Mouse (Mus musculus) lung, adult 2 months (tissue): Measurements from ENCODE around the gene Pigs. TPM values are rescaled to one million over a fixed set of nuclear protein-coding genes. Genes with fewer than 3 reads are reported as not detected.

Source experiments
- DNase-seq: peaks from one replicate; pipeline ENCODE4 v3.0.0; 2022
- H3K4me1 ChIP-seq: fragments of 200-500 bp; 2 replicates; pipeline ENCODE4 v1.6.1; 2011; ENCODE audit warnings: low read length; ENCODE audit not compliant: control insufficient read depth, insufficient read depth
- H3K4me3 ChIP-seq: fragments of 200-500 bp; replicated peaks from 2 replicates; pipeline ENCODE3; 2011; ENCODE audit warnings: low read depth, mild to moderate bottlenecking, control low read depth, low read length; ENCODE audit errors: extremely low read depth
- CTCF ChIP-seq: fragments of 200-500 bp; IDR thresholded peaks from 2 replicates; pipeline ENCODE4 v1.5.1; 2011; ENCODE audit warnings: mild to moderate bottlenecking, low read length, control low read depth; ENCODE audit not compliant: insufficient read depth
- POLR2A ChIP-seq: fragments of 200-500 bp; IDR thresholded peaks from 2 replicates; pipeline ENCODE4 v1.6.1; 2011; ENCODE audit warnings: low read depth, mild to moderate bottlenecking, control low read depth, low read length, borderline replicate concordance; ENCODE audit errors: extremely low read depth
- WGBS: fragments of 180-500 bp; shearing (Covaris S2); methylation state at CpG from one replicate; pipeline ENCODE4 v1.1.7; 2018; 5-methylcytosine and 5-hydroxymethylcytosine counted together
- polyA plus RNA-seq: library from polyadenylated mRNA; depleted of rRNA; stranded (reverse); fragments of >200 nt; gene quantifications from 2 replicates; pipeline ENCODE4 v1.2.3, GENCODE M21; 2012; rRNA removed

Pigs gene
- polyA plus RNA-seq, 1 experiment = 68.4 TPM

DNA sequence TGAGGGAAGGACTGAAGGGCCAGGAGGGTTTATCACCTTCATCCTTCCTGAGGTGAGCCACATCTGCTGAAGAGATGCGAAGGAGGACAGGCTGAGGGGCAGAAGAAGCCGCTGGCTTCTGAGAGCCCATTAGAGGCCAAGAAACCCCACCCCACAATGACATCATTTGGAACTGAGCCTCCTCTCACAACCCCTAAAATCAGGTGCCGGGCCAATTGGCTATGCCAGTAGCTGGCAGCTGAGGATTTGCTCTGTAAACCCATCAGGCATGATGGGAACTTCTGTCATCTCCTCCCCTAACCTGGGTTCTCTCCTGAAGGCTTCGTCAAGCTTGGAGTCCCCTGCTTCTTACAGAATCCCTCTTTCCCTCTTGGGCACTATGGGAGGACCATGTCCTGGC is 52.1 kb downstream of the Pigs start:
- DNase-seq = no peak
- Histone ChIP-seq H3K4me1 (no peaks in the 10 kb centered on the region), H3K4me3 (no peak overlapping the region)
- TF ChIP-seq POLR2A (no peak), CTCF (no peak)
- 64% methylated on average over 4 of the region's 4 CpGs for WGBS

DNA sequence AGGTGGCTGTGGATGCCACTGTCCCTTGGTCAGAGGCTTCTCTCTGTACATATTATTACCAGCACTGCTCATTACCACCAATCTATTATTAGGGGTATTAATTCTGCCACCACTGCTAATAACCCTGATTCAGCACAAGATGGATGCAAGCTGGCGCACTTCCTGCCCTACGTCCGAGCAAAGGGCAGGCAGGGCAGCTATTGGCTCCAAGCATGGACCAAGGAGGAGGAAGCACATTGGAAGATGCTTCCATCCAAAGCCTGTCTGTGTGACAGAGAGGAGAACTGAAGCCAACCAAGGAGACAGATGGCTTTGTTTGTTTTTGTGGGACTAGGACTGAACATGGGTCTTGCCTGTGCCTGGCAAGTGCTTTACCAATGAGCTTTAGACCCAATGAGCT is 52.8 kb downstream of the Pigs start:
- DNase-seq = no peak
- H3K4me3 ChIP-seq = no peak overlapping the region
- TF ChIP-seq POLR2A (no peak), CTCF (no peak)
- H3K4me1 ChIP-seq = no peaks in the 10 kb centered on the region
- 66% methylated on average over 3 of the region's 3 CpGs for WGBS

DNA sequence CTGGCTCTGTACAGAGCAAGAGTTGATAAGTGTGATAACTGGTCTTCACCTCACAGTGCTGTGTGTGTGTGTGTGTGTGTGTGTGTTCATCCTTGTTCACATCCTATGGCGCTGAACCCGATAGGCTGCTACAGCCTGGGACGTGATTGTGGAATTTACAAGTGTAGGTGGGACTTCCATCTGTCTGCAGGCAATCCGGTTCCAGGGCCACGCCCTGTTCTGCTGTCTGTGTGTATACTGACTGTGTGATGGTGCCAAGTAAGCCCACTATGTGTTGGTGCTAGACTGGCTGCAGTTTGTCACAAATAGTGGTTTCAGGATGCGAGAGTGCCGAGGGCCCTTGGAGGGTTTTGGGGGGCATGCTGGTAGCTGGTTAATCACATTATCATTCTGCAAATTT is 54.1 kb downstream of the Pigs start:
- Histone ChIP-seq H3K4me3 (no peak overlapping the region), H3K4me1 (no peaks in the 10 kb centered on the region)
- TF ChIP-seq POLR2A (no peak), CTCF (no peak)
- 71% methylated on average over 7 of the region's 7 CpGs for WGBS
- DNase-seq = no peak

DNA sequence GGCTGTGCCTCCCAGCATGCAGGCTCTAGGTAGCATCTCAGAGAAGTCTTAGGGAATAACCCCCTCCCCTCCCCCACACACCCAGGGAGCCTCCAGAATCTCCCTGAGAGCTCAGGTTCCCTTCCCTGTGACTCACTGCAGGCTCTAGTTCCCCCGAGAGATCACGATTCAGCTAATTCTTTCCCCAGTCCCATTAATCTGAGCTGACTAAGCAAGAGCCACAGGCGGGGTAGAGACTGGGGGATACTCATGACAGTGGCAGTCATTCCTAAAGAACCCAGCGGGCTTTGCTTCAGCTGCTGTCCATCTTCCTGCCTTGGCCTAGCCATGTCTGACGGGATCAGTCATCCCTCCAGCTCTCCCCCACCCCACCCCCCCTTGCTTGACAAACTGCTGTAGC is 54.5 kb downstream of the Pigs start:
- 53% methylated on average over 5 of the region's 5 CpGs for WGBS
- TF ChIP-seq CTCF (no peak), POLR2A (no peak)
- Histone ChIP-seq H3K4me3 (no peak overlapping the region), H3K4me1 (no peaks in the 10 kb centered on the region)
- DNase-seq = no peak

DNA sequence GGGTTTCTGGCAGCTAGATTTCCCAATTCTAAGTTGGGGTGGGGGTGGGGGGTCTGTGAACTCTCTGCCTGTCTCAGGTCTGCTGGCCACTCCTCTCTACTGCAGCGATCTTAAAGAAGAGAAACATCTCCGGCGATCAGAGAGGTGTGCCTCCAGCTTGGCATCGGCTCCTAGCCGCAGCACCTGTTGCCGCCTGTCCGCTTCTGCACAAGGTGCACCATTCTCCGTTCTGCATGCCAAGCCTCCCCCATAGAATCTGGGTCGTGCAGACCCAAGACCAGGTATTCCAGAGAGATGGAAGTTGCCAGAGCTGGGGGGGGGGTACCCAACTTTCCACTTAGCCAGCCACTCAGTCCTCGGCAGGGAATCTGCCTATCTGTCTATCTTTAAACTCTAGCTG is 57.6 kb downstream of the Pigs start:
- no peak overlapping the region for H3K4me3 ChIP-seq
- TF ChIP-seq POLR2A (no peak), CTCF (no peak)
- WGBS = 81% methylated on average over 10 of the region's 10 CpGs
- DNase-seq = no peak
- H3K4me1 ChIP-seq = no peaks in the 10 kb centered on the region

DNA sequence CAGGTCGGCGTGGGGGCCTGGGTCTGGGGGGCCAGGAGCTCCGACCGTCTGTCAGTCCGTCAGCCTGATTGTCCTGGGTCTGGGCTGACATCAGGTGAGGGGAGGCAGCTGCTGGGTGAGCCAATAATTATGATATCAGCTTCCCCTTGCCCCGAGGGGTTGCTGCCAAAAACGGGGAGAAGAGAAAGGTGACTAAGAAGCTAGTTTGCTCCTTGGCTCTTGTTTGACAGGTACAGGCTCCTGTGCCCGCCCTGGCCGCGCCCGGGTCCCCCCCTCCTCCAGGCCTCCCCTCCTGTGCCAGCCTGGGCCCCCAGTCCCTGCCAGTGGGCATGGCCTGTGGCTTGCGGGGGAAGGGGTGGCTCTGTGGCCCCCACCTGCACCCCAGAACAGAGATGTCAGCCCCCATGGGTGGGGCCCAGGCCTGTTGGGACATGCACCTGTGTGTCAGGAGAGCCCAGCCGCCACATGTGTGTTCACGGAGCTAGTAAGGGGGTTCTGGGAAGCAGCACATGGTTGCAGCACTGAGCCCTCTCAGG is 58.4 kb downstream of the Pigs start, which contains the start of gene Foxn1:
Gene Foxn1 (minus strand): TSS at position 51 of the 536 bp plus-strand sequence.
- DNase-seq = no peak
- Histone ChIP-seq H3K4me1 (no peaks in the 10 kb centered on the region), H3K4me3 (no peak within 1 kb of the TSS)
- WGBS = 80% methylated on average over 14 of the region's 14 CpGs
- TF ChIP-seq CTCF (no peak), POLR2A (no peak)

Other genes starting within 250 kb of the Pigs start
- gene Eral1, start 248.0 kb upstream of the Pigs start, polyA plus RNA-seq = 23.9 and 27.8 TPM in 2 replicates
- gene Fam222b, start 233.8 kb upstream of the Pigs start, polyA plus RNA-seq = 21.6 and 25.6 TPM in 2 replicates
- gene Traf4, start 162.8 kb upstream of the Pigs start, polyA plus RNA-seq = 37.0 and 42.8 TPM in 2 replicates
- 16.1 and 18.9 TPM in 2 replicates for gene Nek8, start 151.7 kb upstream of the Pigs start, polyA plus RNA-seq
- gene Tlcd1, start 151.7 kb upstream of the Pigs start, polyA plus RNA-seq = 38.0 and 44.2 TPM in 2 replicates
- 103 and 212 TPM in 2 replicates for gene Rpl23a, start 144.8 kb upstream of the Pigs start, polyA plus RNA-seq
- 45.4 and 59.2 TPM in 2 replicates for gene Rab34, start 140.0 kb upstream of the Pigs start, polyA plus RNA-seq
- 0.87 and 1.4 TPM in 2 replicates for gene Proca1, start 135.0 kb upstream of the Pigs start, polyA plus RNA-seq
- gene Sdf2, start 82.7 kb upstream of the Pigs start, polyA plus RNA-seq = 67.6 and 81.7 TPM in 2 replicates
- 21.0 and 26.5 TPM in 2 replicates for gene Supt6, start 82.4 kb upstream of the Pigs start, polyA plus RNA-seq
- 53.9 and 65.4 TPM in 2 replicates for gene 2610507B11Rik, start 66.7 kb upstream of the Pigs start, polyA plus RNA-seq
- 0.22 and 0.27 TPM in 2 replicates for gene BC030499, start 37.6 kb upstream of the Pigs start, polyA plus RNA-seq
- gene Spag5, start 26.9 kb upstream of the Pigs start, polyA plus RNA-seq = 1.4 and 1.6 TPM in 2 replicates
- gene Aldoc, start 5.4 kb upstream of the Pigs start, polyA plus RNA-seq = 8.4 and 10.4 TPM in 2 replicates
- gene Unc119, start 15.1 kb downstream of the Pigs start, polyA plus RNA-seq = 55.4 and 64.1 TPM in 2 replicates
- gene Foxn1, start 58.1 kb downstream of the Pigs start, polyA plus RNA-seq = 0.62 TPM in 1 of 2 replicates, not detected in the other
- gene Slc13a2, start 93.8 kb downstream of the Pigs start, polyA plus RNA-seq = 1.5 and 1.9 TPM in 2 replicates
- 14.0 and 19.4 TPM in 2 replicates for gene Slc46a1, start 137.3 kb downstream of the Pigs start, polyA plus RNA-seq
- 0.52 and 0.65 TPM in 2 replicates for gene Sarm1, start 169.3 kb downstream of the Pigs start, polyA plus RNA-seq
- gene Vtn, start 170.7 kb downstream of the Pigs start, polyA plus RNA-seq = 25.0 and 30.8 TPM in 2 replicates
- 0.11 TPM in 1 of 2 replicates, not detected in the other for gene Sebox, start 175.0 kb downstream of the Pigs start, polyA plus RNA-seq
- 9.5 and 12.5 TPM in 2 replicates for gene Tmem199, start 183.8 kb downstream of the Pigs start, polyA plus RNA-seq
- gene Poldip2, start 183.8 kb downstream of the Pigs start, polyA plus RNA-seq = 39.6 and 50.4 TPM in 2 replicates
- gene Tnfaip1, start 207.9 kb downstream of the Pigs start, polyA plus RNA-seq = 71.3 and 81.7 TPM in 2 replicates
- gene Ift20, start 207.9 kb downstream of the Pigs start, polyA plus RNA-seq = 75.1 and 76.0 TPM in 2 replicates
- gene Tmem97, start 222.4 kb downstream of the Pigs start, polyA plus RNA-seq = 23.5 and 27.6 TPM in 2 replicates